Mouse (Mus musculus) kidney, embryonic 16.5 days (tissue): ENCODE data around the gene Thtpa. TPM values are rescaled to one million over a fixed set of nuclear protein-coding genes. Genes with fewer than 3 reads are reported as not detected.

Experiments used
- ATAC-seq: fragments of 200-750 bp; cut with Nextera tagmentation; 2 replicates; pipeline ENCODE4 v1.8.0; 2017; ENCODE audit warnings: moderate TSS enrichment; ENCODE audit not compliant: low FRiP score, low TSS enrichment
- H3K27ac ChIP-seq: fragments of 300-500 bp; sonication (generic); 2 replicates; pipeline ENCODE4 v1.5.1; 2014; ENCODE audit warnings: low read length
- H3K27me3 ChIP-seq: fragments of 300-500 bp; sonication (generic); 2 replicates; pipeline ENCODE4 v1.6.1; 2014; ENCODE audit warnings: low read length, control low read depth, mixed read lengths; ENCODE audit not compliant: insufficient read depth
- H3K36me3 ChIP-seq: fragments of 300-500 bp; sonication (generic); 2 replicates; pipeline ENCODE4 v1.6.1; 2014; ENCODE audit warnings: low read length, control low read depth, mixed read lengths; ENCODE audit not compliant: insufficient read depth
- H3K4me1 ChIP-seq: fragments of 300-500 bp; sonication (generic); 2 replicates; pipeline ENCODE4 v1.6.1; 2014; ENCODE audit warnings: low read length, control low read depth, mixed read lengths; ENCODE audit not compliant: insufficient read depth
- H3K4me2 ChIP-seq: fragments of 300-500 bp; sonication (generic); replicated peaks from 2 replicates; pipeline ENCODE4 v1.6.1; 2014; ENCODE audit warnings: low read depth, low read length
- H3K4me3 ChIP-seq: fragments of 300-500 bp; sonication (generic); 2 replicates; pipeline ENCODE4 v1.5.1; 2014; ENCODE audit warnings: mild to moderate bottlenecking, low read length
- H3K9ac ChIP-seq: fragments of 300-500 bp; sonication (generic); replicated peaks from 2 replicates; pipeline ENCODE4 v1.6.1; 2014; ENCODE audit warnings: low read length
- H3K9me3 ChIP-seq: fragments of 300-500 bp; sonication (generic); 2 replicates; pipeline ENCODE4 v1.6.1; 2016; ENCODE audit warnings: low read length, control low read depth
- WGBS: fragments of 180-500 bp; shearing (Covaris S2); extraction: QIAGEN DNeasy Blood & Tissue Kit; methylation state at CpG from one replicate; pipeline ENCODE4 v1.1.7; 2014; 5-methylcytosine and 5-hydroxymethylcytosine counted together
- polyA plus RNA-seq: library from polyadenylated mRNA; unstranded; fragments of >200 nt; fragmentation: Nextera tagmentation; extraction: Ambion mirVana; gene quantifications from 2 replicates; pipeline ENCODE4 v1.2.1, GENCODE M21; 2015

Thtpa gene
- polyA plus RNA-seq, 1 experiment from 2014 or later: 28.9 TPM

DNA sequence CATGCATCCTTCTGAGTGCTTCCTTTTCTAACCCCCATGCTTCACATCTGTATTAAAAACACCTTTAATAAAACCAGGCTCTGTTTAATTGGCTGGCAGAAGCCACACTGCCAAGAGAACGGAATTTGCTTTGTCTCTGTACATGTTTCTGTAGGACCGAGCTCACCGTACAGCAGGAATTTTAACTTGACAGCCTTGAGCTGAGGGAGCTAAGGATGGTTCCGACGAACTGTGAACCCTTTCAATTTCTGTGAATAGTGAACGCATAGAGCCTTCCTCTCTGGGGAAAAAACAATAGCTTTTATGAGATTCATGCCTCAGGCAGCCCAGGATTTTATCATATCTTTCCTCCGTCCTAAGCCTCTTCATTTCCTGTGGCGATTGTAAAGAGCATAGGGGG is 27.8 kb downstream of the Thtpa start:
- H3K27ac ChIP-seq: no peak overlapping the region
- no peak overlapping the region for H3K9ac ChIP-seq
- H3K36me3 ChIP-seq: no peaks in the 10 kb centered on the region
- WGBS: 48% methylated on average over 8 of the region's 8 CpGs
- no peak for ATAC-seq
- peak overlapping the region; percentile 5; the same call in 1 of the 2 replicates for H3K4me3 ChIP-seq
- H3K9me3 ChIP-seq: no peaks in the 10 kb centered on the region
- peak overlapping the region; percentile 28 for H3K4me2 ChIP-seq
- peaks cover 6% of the 10 kb centered on the region for H3K4me1 ChIP-seq
- H3K27me3 ChIP-seq: no peaks in the 10 kb centered on the region

DNA sequence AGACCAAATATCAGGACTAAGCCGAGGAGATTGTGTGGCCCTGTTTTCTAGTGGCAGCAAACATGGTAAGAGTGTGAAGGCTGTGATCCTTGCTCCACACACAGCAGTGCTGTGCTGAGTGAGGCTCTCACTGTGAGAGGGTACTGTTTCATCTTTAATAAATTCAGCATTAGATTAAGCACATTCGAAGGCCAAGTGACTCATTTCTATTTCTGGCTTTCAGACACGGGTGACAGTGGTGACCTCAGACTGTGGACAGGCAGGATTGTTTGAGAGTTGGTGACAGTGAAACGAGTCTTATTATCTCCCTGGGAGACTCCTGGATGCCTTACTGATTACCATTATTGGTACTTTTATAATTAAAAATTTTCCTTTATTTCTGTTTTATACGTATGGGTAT is 31.1 kb downstream of the Thtpa start:
- WGBS: 85% methylated on average over 5 of the region's 5 CpGs
- no peak for ATAC-seq
- Histone ChIP-seq H3K27me3 (no peaks in the 10 kb centered on the region), H3K36me3 (no peaks in the 10 kb centered on the region), H3K4me2 (no peak overlapping the region), H3K9me3 (no peaks in the 10 kb centered on the region), H3K9ac (no peak overlapping the region), H3K4me3 (no peak overlapping the region), H3K27ac (no peak overlapping the region), H3K4me1 (peaks cover 6% of the 10 kb centered on the region)

DNA sequence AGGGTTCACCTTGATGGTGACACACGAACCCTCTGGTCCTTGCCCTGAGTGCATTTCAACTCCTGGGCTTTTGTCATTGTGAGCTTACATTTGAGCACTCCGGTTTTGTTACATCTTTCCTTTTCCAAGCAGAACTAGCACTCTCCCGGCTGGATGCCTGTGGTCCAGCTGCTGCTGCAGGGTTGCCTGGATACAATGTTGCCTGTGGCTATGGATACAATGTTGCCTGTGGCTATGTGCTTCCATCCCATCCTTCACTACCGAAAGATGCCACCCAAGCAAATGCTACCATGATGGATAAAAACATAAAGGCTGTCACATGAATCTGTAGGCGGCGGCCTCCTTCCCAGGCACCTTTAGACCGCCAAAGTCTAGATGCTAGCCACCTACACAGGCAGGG is 31.9 kb downstream of the Thtpa start:
- H3K36me3 ChIP-seq: no peaks in the 10 kb centered on the region

DNA sequence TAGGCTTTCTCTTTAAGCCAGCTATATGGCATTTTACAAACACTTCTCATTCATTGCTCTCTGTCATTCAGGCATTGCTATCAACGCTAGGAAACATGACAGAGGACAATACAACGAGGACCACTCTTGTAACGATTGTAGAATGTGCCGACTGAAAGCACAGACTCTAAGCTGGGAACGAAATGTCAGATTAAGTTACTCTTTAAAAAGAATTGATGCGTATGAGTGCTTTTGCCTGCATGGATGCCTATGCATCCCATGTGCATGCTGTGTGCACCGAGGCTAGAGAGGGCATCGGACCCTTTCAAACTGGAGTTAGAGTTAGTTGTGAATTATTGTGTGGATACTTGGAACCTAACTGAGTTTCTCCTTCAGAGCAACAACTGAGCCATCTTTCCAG is 41.1 kb downstream of the Thtpa start:
- H3K4me3 ChIP-seq: no peak overlapping the region
- WGBS: 42% methylated on average over 8 of the region's 8 CpGs

More for the DNA sequence above, 31.9 kb downstream of the Thtpa start:
- Histone ChIP-seq H3K27ac (no peak overlapping the region), H3K27me3 (no peaks in the 10 kb centered on the region), H3K9ac (no peak overlapping the region), H3K4me1 (peaks cover 6% of the 10 kb centered on the region), H3K4me2 (no peak overlapping the region), H3K9me3 (no peaks in the 10 kb centered on the region), H3K4me3 (no peak overlapping the region)
- WGBS: 86% methylated on average over 7 of the region's 7 CpGs
- ATAC-seq: no peak

GRCm38 (mm10) chr14:55139313-55139712 is 44.7 kb downstream of the Thtpa start:
- ATAC-seq: peak; percentile 70
- Histone ChIP-seq H3K27ac (peak overlapping the region; percentile 33; the same call in 1 of the 2 replicates), H3K4me2 (peak overlapping the region; percentile 19; the same call in 1 of the 2 replicates), H3K27me3 (no peaks in the 10 kb centered on the region), H3K9me3 (no peaks in the 10 kb centered on the region), H3K4me1 (peaks cover 13% of the 10 kb centered on the region; the same call in 1 of the 2 replicates), H3K9ac (peak overlapping the region; percentile 9; the same call in 1 of the 2 replicates), H3K36me3 (no peaks in the 10 kb centered on the region), H3K4me3 (no peak overlapping the region)
- 41% methylated on average over 7 of the region's 7 CpGs for WGBS

More for the DNA sequence above, 41.1 kb downstream of the Thtpa start:
- Histone ChIP-seq H3K27ac (no peak overlapping the region), H3K27me3 (no peaks in the 10 kb centered on the region), H3K9ac (no peak overlapping the region), H3K4me1 (peaks cover 13% of the 10 kb centered on the region; the same call in 1 of the 2 replicates), H3K36me3 (no peaks in the 10 kb centered on the region), H3K9me3 (no peaks in the 10 kb centered on the region), H3K4me2 (no peak overlapping the region)
- no peak for ATAC-seq

- 83% methylated on average over 1 of the region's 1 CpGs for WGBS
- H3K4me1 ChIP-seq: no peaks in the 10 kb centered on the region
- no peaks in the 10 kb centered on the region for H3K27me3 ChIP-seq
- H3K36me3 ChIP-seq: no peaks in the 10 kb centered on the region
- no peak overlapping the region for H3K4me3 ChIP-seq
- H3K9ac ChIP-seq: no peak overlapping the region
- H3K9me3 ChIP-seq: no peaks in the 10 kb centered on the region
- no peak overlapping the region for H3K27ac ChIP-seq
- no peak overlapping the region for H3K4me2 ChIP-seq
- ATAC-seq: no peak
Measured at GRCm38 (mm10) chr14:55146324-55146723, 51.7 kb downstream of the Thtpa start.

DNA sequence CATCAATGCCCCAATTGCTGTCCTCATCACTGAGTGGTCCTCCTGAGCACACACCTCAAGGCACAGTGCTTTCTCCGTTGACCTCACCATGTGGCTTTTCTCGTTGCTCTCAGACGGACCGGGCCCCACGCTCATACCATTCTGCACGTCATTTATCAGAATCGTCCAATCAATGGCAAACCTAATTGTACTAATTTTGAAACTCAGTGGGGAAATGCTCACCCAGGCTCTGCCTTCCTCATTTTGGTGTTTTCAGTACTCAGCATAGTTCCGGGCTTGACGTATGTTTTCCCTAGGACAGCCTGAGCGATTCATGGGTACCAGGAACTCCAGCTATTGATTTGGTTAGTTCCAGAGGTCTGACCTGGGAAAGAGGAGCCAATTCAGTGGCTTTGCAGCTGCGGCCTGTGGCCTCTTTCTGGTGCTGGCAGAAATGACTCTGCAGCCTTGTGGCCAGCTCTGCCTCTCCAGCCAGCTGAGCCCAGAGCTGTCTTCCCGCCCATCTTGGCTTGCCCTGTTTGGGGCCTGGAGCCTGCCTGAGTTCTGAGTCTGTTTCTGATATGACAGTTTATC is 52.3 kb downstream of the Thtpa start:
- 86% methylated on average over 12 of the region's 12 CpGs for WGBS
- Histone ChIP-seq H3K4me1 (0 out of 2 replicates have a peak, but pooled peaks cover 3% of the 10 kb centered on the region), H3K4me3 (no peak overlapping the region), H3K9me3 (no peaks in the 10 kb centered on the region), H3K27me3 (no peaks in the 10 kb centered on the region), H3K36me3 (no peaks in the 10 kb centered on the region), H3K9ac (no peak overlapping the region), H3K4me2 (no peak overlapping the region), H3K27ac (no peak overlapping the region)
- no peak for ATAC-seq

DNA sequence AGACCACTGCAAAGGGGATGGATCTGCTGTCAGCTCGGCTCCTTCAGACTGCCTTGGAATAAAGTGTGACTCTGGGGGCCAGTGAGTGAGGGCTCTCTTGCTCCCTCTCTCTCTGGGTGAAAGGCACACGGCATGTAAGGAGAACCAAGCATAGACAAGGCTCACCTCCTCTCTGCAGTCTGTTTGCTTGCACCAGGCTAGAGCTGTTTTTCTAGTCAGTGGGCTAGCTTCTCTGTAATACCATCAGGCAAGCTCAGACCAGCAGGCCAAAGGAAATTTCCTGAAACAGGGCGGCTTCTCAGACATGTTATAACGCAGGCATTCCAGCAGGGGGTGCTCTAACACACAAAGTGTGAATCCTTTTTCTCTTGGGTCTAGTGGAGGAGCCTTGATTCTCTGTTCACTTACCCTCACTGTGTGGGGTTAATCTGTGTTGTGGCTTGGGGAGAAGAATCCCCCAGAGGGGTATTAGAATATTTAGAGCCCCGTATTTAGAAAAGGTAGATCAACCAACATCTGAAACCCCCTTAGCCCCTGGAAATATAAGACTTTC is 53.9 kb downstream of the Thtpa start:
- Histone ChIP-seq H3K4me1 (0 out of 2 replicates have a peak, but pooled peaks cover 3% of the 10 kb centered on the region), H3K9ac (no peak overlapping the region), H3K27me3 (no peaks in the 10 kb centered on the region), H3K36me3 (no peaks in the 10 kb centered on the region), H3K27ac (no peak overlapping the region), H3K9me3 (no peaks in the 10 kb centered on the region), H3K4me2 (no peak overlapping the region), H3K4me3 (no peak overlapping the region)
- ATAC-seq: 0 out of 2 replicates have a peak, but pooled peaks have one; percentile 39
- WGBS: 27% methylated on average over 5 of the region's 5 CpGs
